ENCODE assay signal across 8 mouse cellular contexts in the genomic region with DNA sequence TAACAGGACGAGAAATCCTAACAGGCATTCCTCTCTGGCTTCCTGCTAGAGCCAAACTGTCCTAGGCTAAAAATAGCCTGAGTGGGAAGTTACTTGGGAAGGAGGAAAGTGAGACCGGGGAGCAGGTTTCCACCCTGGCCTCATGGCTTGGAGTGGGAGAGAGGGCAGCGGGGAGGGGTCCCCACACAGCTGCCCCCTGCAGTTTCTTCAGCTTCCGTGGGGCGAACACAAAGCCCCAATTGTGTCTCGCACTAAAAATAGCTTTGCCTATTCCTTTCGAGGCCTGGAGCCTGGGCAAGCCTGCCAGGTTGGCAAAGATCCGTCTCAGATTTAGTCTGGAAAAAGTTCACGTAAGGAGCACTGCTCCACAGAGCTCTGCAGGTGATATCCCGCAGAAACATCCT. TPM values are rescaled to one million over a fixed set of nuclear protein-coding genes. Genes with fewer than 3 reads are reported as not detected.
DNase-seq lines count a peak whose midpoint lies in the region; ATAC-seq and TF ChIP-seq lines count a peak whose summit lies in the region.

No protein-coding gene starts in this region.

- TF ChIP-seq CTCF in hindbrain, postnatal 0 days (IDR thresholded peaks at IDR 0.05; ENCODE audit: low read depth) = no peak
- no peak for TF ChIP-seq CTCF in midbrain, postnatal 0 days (IDR thresholded peaks at IDR 0.05)

- no peak overlapping the region for H3K4me3 ChIP-seq in forebrain, embryonic 13.5 days
- no peak overlapping the region for H3K4me3 ChIP-seq in hindbrain, postnatal 0 days (ENCODE audit: low read length)
- no peak overlapping the region for H3K4me3 ChIP-seq in midbrain, postnatal 0 days (ENCODE audit: low read depth, low read length)

- intact Hi-C loops in left cerebral cortex, postnatal 10 days (cut with DNase I) = no loop called here

- WGBS in forebrain, embryonic 13.5 days = 10% methylated on average over 10 of the region's 10 CpGs
- 19% methylated on average over 10 of the region's 10 CpGs for WGBS in hindbrain, postnatal 0 days
- 27% methylated on average over 10 of the region's 10 CpGs for WGBS in midbrain, postnatal 0 days

- H3K36me3 ChIP-seq in forebrain, embryonic 13.5 days (ENCODE audit: poor library complexity, severe bottlenecking) = peaks cover 35% of the 10 kb centered on the region
- H3K36me3 ChIP-seq in hindbrain, postnatal 0 days (ENCODE audit: insufficient read depth, low read length) = no peaks in the 10 kb centered on the region
- H3K36me3 ChIP-seq in midbrain, postnatal 0 days (ENCODE audit: insufficient read depth, low read length) = no peaks in the 10 kb centered on the region; the same call in 1 of the 2 replicates

- 0 out of 2 replicates have a peak overlapping the region, but pooled peaks have one; percentile 6 for H3K4me2 ChIP-seq in forebrain, embryonic 13.5 days
- H3K4me2 ChIP-seq in hindbrain, postnatal 0 days (ENCODE audit: low read depth, low read length) = no peak overlapping the region
- H3K4me2 ChIP-seq in midbrain, postnatal 0 days (ENCODE audit: low read depth, low read length, poor library complexity, severe bottlenecking) = no peak overlapping the region

- peak; percentile 19 to 42 for DNase-seq in left cerebral cortex, adult 18-20 months (ENCODE audit: low spot score in 2 of 2)
- DNase-seq in left cerebral cortex, postnatal 10 days (ENCODE audit: extremely low spot score in 1 of 2, low spot score in 2 of 2) = no peak
- DNase-seq in hindbrain, postnatal 0 days (ENCODE audit: low spot score) = peak; percentile 46
- peak; percentile 46 for DNase-seq in midbrain, postnatal 0 days (ENCODE audit: low spot score)
- no peak for DNase-seq in yolk sac, embryonic 10.5 days (ENCODE audit: low spot score)
- no peak for DNase-seq in kidney, postnatal 36 days

- H3K4me1 ChIP-seq in forebrain, embryonic 13.5 days = peaks cover 45% of the 10 kb centered on the region
- peaks cover 4% of the 10 kb centered on the region; the same call in 1 of the 2 replicates for H3K4me1 ChIP-seq in hindbrain, postnatal 0 days (ENCODE audit: insufficient read depth, low read length)
- peaks cover 7% of the 10 kb centered on the region for H3K4me1 ChIP-seq in midbrain, postnatal 0 days (ENCODE audit: insufficient read depth, low read length)

- H3K27me3 ChIP-seq in forebrain, embryonic 13.5 days = no peaks in the 10 kb centered on the region
- no peaks in the 10 kb centered on the region for H3K27me3 ChIP-seq in hindbrain, postnatal 0 days (ENCODE audit: insufficient read depth, low read length)
- no peaks in the 10 kb centered on the region for H3K27me3 ChIP-seq in midbrain, postnatal 0 days (ENCODE audit: insufficient read depth, low read length)

- H3K27ac ChIP-seq in forebrain, embryonic 13.5 days = peak overlapping the region; percentile 77
- peak overlapping the region; percentile 32; the same call in 1 of the 2 replicates for H3K27ac ChIP-seq in hindbrain, postnatal 0 days
- peak overlapping the region; percentile 48; the same call in 1 of the 2 replicates for H3K27ac ChIP-seq in midbrain, postnatal 0 days (ENCODE audit: low read depth, low read length)

- peak; percentile 60 for ATAC-seq in forebrain, embryonic 13.5 days
- no peak for ATAC-seq in hindbrain, postnatal 0 days
- 0 out of 2 replicates have a peak, but pooled peaks have one; percentile 16 for ATAC-seq in midbrain, postnatal 0 days (ENCODE audit: low FRiP score)
- ATAC-seq in activated CD4-positive, CD25-positive, alpha-beta regulatory T cell, adult 4 months = no peak

- H3K9ac ChIP-seq in forebrain, embryonic 13.5 days = peak overlapping the region; percentile 35
- no peak overlapping the region for H3K9ac ChIP-seq in hindbrain, postnatal 0 days (replicated peaks; ENCODE audit: low read length)
- no peak overlapping the region for H3K9ac ChIP-seq in midbrain, postnatal 0 days (replicated peaks; ENCODE audit: low read length, poor library complexity, severe bottlenecking)

- H3K9me3 ChIP-seq in forebrain, embryonic 13.5 days (replicated peaks) = no peaks in the 10 kb centered on the region
- H3K9me3 ChIP-seq in hindbrain, postnatal 0 days (ENCODE audit: low read length) = no peaks in the 10 kb centered on the region
- no peaks in the 10 kb centered on the region for H3K9me3 ChIP-seq in midbrain, postnatal 0 days (ENCODE audit: low read length)

RNA-seq across cellular contexts. Expression of a gene that starts 58.7 kb away (rescaled TPM):
- total RNA-seq in left cerebral cortex, adult 18-20 months (2021) = 10 to 100 TPM; 44.5 to 49.0 TPM
- total RNA-seq in left cerebral cortex, postnatal 10 days (2021) = 10 to 100 TPM; 46.7 to 50.2 TPM
- 76.0 and 80.6 TPM in 2 replicates for polyA plus RNA-seq in forebrain, embryonic 13.5 days (2015; fragmentation: Nextera tagmentation; extraction: Ambion mirVana)
- total RNA-seq in hindbrain, postnatal 0 days (2014; rRNA removed) = 27.4 and 30.0 TPM in 2 replicates
- polyA plus RNA-seq in hindbrain, postnatal 0 days (2015; fragmentation: Nextera tagmentation; extraction: Ambion mirVana) = 56.6 and 58.7 TPM in 2 replicates
- 41.3 and 45.8 TPM in 2 replicates for total RNA-seq in midbrain, postnatal 0 days (2014; rRNA removed)
- 61.9 and 66.2 TPM in 2 replicates for polyA plus RNA-seq in midbrain, postnatal 0 days (2015; fragmentation: Nextera tagmentation; extraction: Ambion mirVana)
- 10 to 100 TPM; 69.3 to 75.2 TPM for polyA plus RNA-seq in activated CD4-positive, CD25-positive, alpha-beta regulatory T cell, adult 4 months (2017; shearing (Covaris generic))

Comparison
In these comparisons a context has a peak if more than half of its experiments do, and no peak if none do; other contexts are left out.
1. DNase-seq: peak in left cerebral cortex, adult 18-20 months (2 of 2), hindbrain, postnatal 0 days (single experiment) and midbrain, postnatal 0 days (single experiment); none in left cerebral cortex, postnatal 10 days (0 of 2), yolk sac, embryonic 10.5 days (single experiment) and kidney, postnatal 36 days (0 of 2).
2. ATAC-seq: peak in forebrain, embryonic 13.5 days (single experiment) and midbrain, postnatal 0 days (single experiment); none in hindbrain, postnatal 0 days (single experiment) and activated CD4-positive, CD25-positive, alpha-beta regulatory T cell, adult 4 months (single experiment).
3. Peak in every context shown above with its lines, with median percentiles within 50 percentile points of each other: H3K27ac ChIP-seq.